Mouse (Mus musculus): ENCODE measurements around the gene Mdga2.

DNA sequence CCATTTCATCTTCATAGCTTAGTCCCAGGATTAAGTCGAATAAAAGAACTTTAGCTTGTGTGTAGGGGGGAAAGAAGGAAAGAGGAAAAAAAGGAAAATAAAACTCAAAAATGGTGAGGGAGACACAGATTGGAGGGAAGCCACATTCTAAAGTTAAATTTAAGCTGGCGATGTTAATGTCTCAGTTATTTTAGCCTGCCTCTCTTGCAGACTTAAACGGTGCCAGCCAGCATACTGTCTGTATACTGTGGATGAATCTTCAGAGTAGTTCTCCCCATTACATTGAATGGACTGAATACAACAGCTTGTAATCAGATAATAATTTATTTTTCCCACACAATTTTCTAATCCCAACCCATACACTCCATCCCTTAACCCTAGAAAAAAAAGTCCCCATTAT, 205.2 kb downstream of the Mdga2 start:
- TF ChIP-seq GATA2 (IDR thresholded peaks at IDR 0.05; ENCODE audit: borderline replicate concordance, low read depth, low read length) = no peak
- TF ChIP-seq CTCF (IDR thresholded peaks at IDR 0.05; ENCODE audit: low read depth, low read length) = no peak
- no peak for TF ChIP-seq GATA1 (IDR thresholded peaks at IDR 0.05; ENCODE audit: borderline replicate concordance, low read length)
